Mouse (Mus musculus): ENCODE measurements around the gene Kcnk12.

The Kcnk12 gene

GRCm38 (mm10) chr17:87785721-87786120, 12.1 kb downstream of the Kcnk12 start:
- in situ Hi-C loops (cut with MboI) = no loop called here

GRCm38 (mm10) chr17:87784911-87785310, 12.9 kb downstream of the Kcnk12 start:
- in situ Hi-C loops (cut with MboI) = no loop called here

- in situ Hi-C loops (cut with MboI) = no loop called here
These were observed 13.5 kb downstream of the Kcnk12 start for GRCm38 (mm10) chr17:87784141-87784831.

- in situ Hi-C loops (cut with MboI) = no loop called here
These were observed 16.6 kb downstream of the Kcnk12 start for GRCm38 (mm10) chr17:87781244-87781643.

GRCm38 (mm10) chr17:87780164-87780563, 17.6 kb downstream of the Kcnk12 start:
- in situ Hi-C loops (cut with MboI) = no loop called here

- in situ Hi-C loops (cut with MboI) = no loop called here
These were observed 22.8 kb downstream of the Kcnk12 start for GRCm38 (mm10) chr17:87774982-87775381.

GRCm38 (mm10) chr17:87773175-87773574, 24.6 kb downstream of the Kcnk12 start:
- in situ Hi-C loops (cut with MboI) = no loop called here

GRCm38 (mm10) chr17:87770766-87771165, 27.0 kb downstream of the Kcnk12 start:
- in situ Hi-C loops (cut with MboI) = no loop called here

GRCm38 (mm10) chr17:87766888-87767287, 30.9 kb downstream of the Kcnk12 start:
- in situ Hi-C loops (cut with MboI) = no loop called here

GRCm38 (mm10) chr17:87765031-87765430, 32.8 kb downstream of the Kcnk12 start:
- in situ Hi-C loops (cut with MboI) = no loop called here

- in situ Hi-C loops (cut with MboI) = no loop called here
These were observed 34.6 kb downstream of the Kcnk12 start for GRCm38 (mm10) chr17:87763146-87763545.

- in situ Hi-C loops (cut with MboI) = no loop called here
These were observed 37.5 kb downstream of the Kcnk12 start for GRCm38 (mm10) chr17:87760315-87760714.

- in situ Hi-C loops (cut with MboI) = no loop called here
These were observed 51.6 kb downstream of the Kcnk12 start for GRCm38 (mm10) chr17:87745926-87746888.

GRCm38 (mm10) chr17:87744985-87745925, 52.5 kb downstream of the Kcnk12 start:
- in situ Hi-C loops (cut with MboI) = no loop called here

- in situ Hi-C loops (cut with MboI) = no loop called here
These were observed 58.0 kb downstream of the Kcnk12 start for GRCm38 (mm10) chr17:87739835-87740234.

GRCm38 (mm10) chr17:87737144-87737543, 60.6 kb downstream of the Kcnk12 start:
- in situ Hi-C loops (cut with MboI) = no loop called here

- in situ Hi-C loops (cut with MboI) = no loop called here
These were observed 63.3 kb downstream of the Kcnk12 start for GRCm38 (mm10) chr17:87734471-87734870.

GRCm38 (mm10) chr17:87731962-87732361, 65.8 kb downstream of the Kcnk12 start:
- in situ Hi-C loops (cut with MboI) = no loop called here

- in situ Hi-C loops (cut with MboI) = no loop called here
These were observed 71.1 kb downstream of the Kcnk12 start for GRCm38 (mm10) chr17:87726489-87727356.

GRCm38 (mm10) chr17:87724727-87725126, 73.1 kb downstream of the Kcnk12 start:
- in situ Hi-C loops (cut with MboI) = no loop called here

GRCm38 (mm10) chr17:87700101-87700500, 97.7 kb downstream of the Kcnk12 start:
- in situ Hi-C loops (cut with MboI) = no loop called here

All from mature B cell (primary cell).